Mouse (Mus musculus) kidney, adult 2 months (tissue): ENCODE results near the gene Smyd1.

Experiments
- CTCF ChIP-seq: fragments of 200-500 bp; conservative IDR thresholded peaks from 2 replicates; pipeline ENCODE4 v1.5.1; 2011; ENCODE audit warnings: low read depth, mild to moderate bottlenecking, control low read depth, low read length, moderate library complexity, mixed read lengths; ENCODE audit not compliant: insufficient read depth, insufficient read length
- POLR2A ChIP-seq: fragments of 200-500 bp; IDR thresholded peaks from one replicate; pipeline ENCODE4 v1.6.1; 2011; ENCODE audit warnings: low read depth, low read length, control low read depth

GRCm38 (mm10) chr6:71261060-71261459 lies 61.0 kb downstream of the Smyd1 start:
- TF ChIP-seq POLR2A = no peak
- TF ChIP-seq CTCF = no peak
